In the genomic region with DNA sequence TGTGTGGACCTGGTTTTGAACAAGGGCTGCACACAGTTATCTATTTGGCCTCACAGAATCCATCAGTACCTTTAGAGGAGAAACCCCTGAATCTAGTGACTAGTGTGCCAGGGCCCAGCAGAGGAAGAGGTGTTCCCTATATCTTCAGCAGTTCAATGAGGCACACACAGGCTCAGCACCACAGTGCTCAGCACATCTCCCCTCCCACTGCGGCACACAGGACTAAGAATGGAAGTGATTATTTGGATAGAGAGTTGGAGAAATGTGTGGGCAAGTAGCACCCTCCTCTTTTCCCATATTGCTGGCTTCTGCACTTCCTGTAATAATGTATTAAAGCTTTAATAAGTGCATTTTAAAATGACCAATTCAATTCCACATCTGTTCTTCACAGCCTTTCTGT, we compare ENCODE assay signal across 22 mouse cellular contexts.
DNase-seq lines count a peak whose midpoint lies in the region; ATAC-seq lines count a peak whose summit lies in the region.
"Had no signal": no experiment of that assay in that cellular context is flagged by ENCODE, and none has a peak within 500 bp of the region (broad histone marks: within the 10 kb centered on the region; RNA-seq: fewer than 3 reads in every experiment).

No protein-coding gene starts in this region.

- H3K4me1 ChIP-seq in midbrain, embryonic 15.5 days: peaks cover 17% of the 10 kb centered on the region
- H3K4me1 ChIP-seq in hindbrain, embryonic 11.5 days (replicated peaks; ENCODE audit: control insufficient read depth, insufficient read depth, low read length): no peaks in the 10 kb centered on the region

- peak; percentile 72 for ATAC-seq in frontal cortex, adult (ENCODE audit: low TSS enrichment)
- ATAC-seq in midbrain, embryonic 15.5 days (replicated peaks): no peak
- no peak for ATAC-seq in hindbrain, embryonic 11.5 days (ENCODE audit: low FRiP score)
- ATAC-seq: activated CD4-positive, CD25-positive, alpha-beta regulatory T cell, adult 4 months; CD4-positive, CD25-positive, alpha-beta regulatory T cell, adult 4 months; Patski had no signal

- H3K4me2 ChIP-seq in midbrain, embryonic 15.5 days: no peak overlapping the region
- H3K4me2 ChIP-seq in hindbrain, embryonic 11.5 days (replicated peaks; ENCODE audit: low read depth, low read length): no peak overlapping the region

- H3K36me3 ChIP-seq in midbrain, embryonic 15.5 days (replicated peaks): no peaks in the 10 kb centered on the region
- H3K36me3 ChIP-seq in hindbrain, embryonic 11.5 days (ENCODE audit: control insufficient read depth, insufficient read depth, low read length): no peaks in the 10 kb centered on the region

- WGBS in midbrain, embryonic 15.5 days: 61% methylated on average over 1 of the region's 1 CpGs
- 84% methylated on average over 1 of the region's 1 CpGs for whole genome bisulfite sequencing in hindbrain, embryonic 11.5 days

- H3K9me3 ChIP-seq in midbrain, embryonic 15.5 days: no peaks in the 10 kb centered on the region
- no peaks in the 10 kb centered on the region for H3K9me3 ChIP-seq in hindbrain, embryonic 11.5 days (ENCODE audit: control insufficient read depth, low read length)
- H3K9me3 ChIP-seq: G1E had no signal

- no peak overlapping the region for H3K27ac ChIP-seq in midbrain, embryonic 15.5 days
- H3K27ac ChIP-seq in hindbrain, embryonic 11.5 days (ENCODE audit: low read depth, low read length): no peak overlapping the region

- H3K27me3 ChIP-seq in midbrain, embryonic 15.5 days (replicated peaks): no peaks in the 10 kb centered on the region
- H3K27me3 ChIP-seq in hindbrain, embryonic 11.5 days (ENCODE audit: control insufficient read depth, insufficient read depth, low read length): no peaks in the 10 kb centered on the region
- H3K27me3 ChIP-seq: CH12.LX, Patski had no signal

- no peak overlapping the region for H3K9ac ChIP-seq in midbrain, embryonic 15.5 days
- no peak overlapping the region for H3K9ac ChIP-seq in hindbrain, embryonic 11.5 days (ENCODE audit: low read depth, low read length)

- no peak for DNase-seq in frontal cortex, postnatal 25 days (ENCODE audit: low spot score in 2 of 2)
- peak; percentile 59 for DNase-seq in brain, adult 2 months (ENCODE audit: low read depth, low spot score)
- DNase-seq in telencephalon, adult 2 months (ENCODE audit: low read depth, low spot score): peak; percentile 16
- DNase-seq in hindbrain, embryonic 11.5 days (ENCODE audit: low spot score): no peak
- DNase-seq: adrenal gland, adult 2 months; adrenal gland, adult 8-10 months; adrenal gland, postnatal 10 days; adrenal gland, postnatal 14 days; adrenal gland, postnatal 25 days; adrenal gland, postnatal 36 days; B cell, adult 2 months; cerebellum, adult 11 months; cerebellum, adult 11-12 months; cerebellum, adult 18-20 months; cerebellum, adult 2 months had no signal

- H3K4me3 ChIP-seq in midbrain, embryonic 15.5 days: no peak overlapping the region
- H3K4me3 ChIP-seq in hindbrain, embryonic 11.5 days (ENCODE audit: low read depth, low read length): no peak overlapping the region

Comparison
In these comparisons a context has a peak if more than half of its experiments do, and no peak if none do; other contexts are left out.
1. DNase-seq: peak in brain, adult 2 months (single experiment) and telencephalon, adult 2 months (single experiment); none in frontal cortex, postnatal 25 days (0 of 2) and hindbrain, embryonic 11.5 days (single experiment).